Mouse (Mus musculus) embryonic facial prominence, embryonic 12.5 days (tissue): ENCODE measurements around the gene Rab3c. TPM values are rescaled to one million over a fixed set of nuclear protein-coding genes. Genes with fewer than 3 reads are reported as not detected.

ENCODE experiments used
- ATAC-seq: fragments of 200-750 bp; cut with Nextera tagmentation; 2 replicates; pipeline ENCODE4 v1.8.0; 2017; ENCODE audit not compliant: insufficient number of reproducible peaks, insufficient read depth, low FRiP score, low TSS enrichment
- H3K27ac ChIP-seq: fragments of 300-500 bp; sonication (generic); 2 replicates; pipeline ENCODE4 v1.5.1; 2016; ENCODE audit warnings: mild to moderate bottlenecking
- H3K27me3 ChIP-seq: fragments of 300-500 bp; sonication (generic); 2 replicates; pipeline ENCODE4 v1.6.1; 2016; ENCODE audit warnings: mild to moderate bottlenecking, moderate library complexity
- H3K36me3 ChIP-seq: fragments of 300-500 bp; sonication (generic); 2 replicates; pipeline ENCODE4 v1.6.1; 2016; ENCODE audit warnings: mild to moderate bottlenecking
- H3K4me1 ChIP-seq: fragments of 300-500 bp; sonication (generic); 2 replicates; pipeline ENCODE4 v1.6.1; 2016
- H3K4me2 ChIP-seq: fragments of 300-500 bp; sonication (generic); replicated peaks from 2 replicates; pipeline ENCODE4 v1.6.1; 2016; ENCODE audit warnings: mild to moderate bottlenecking, moderate library complexity
- H3K4me3 ChIP-seq: fragments of 300-500 bp; sonication (generic); 2 replicates; pipeline ENCODE4 v1.5.1; 2016; ENCODE audit warnings: mild to moderate bottlenecking
- H3K9ac ChIP-seq: fragments of 300-500 bp; sonication (generic); 2 replicates; pipeline ENCODE4 v1.6.1; 2016; ENCODE audit warnings: mild to moderate bottlenecking, moderate library complexity
- H3K9me3 ChIP-seq: fragments of 300-500 bp; sonication (generic); 2 replicates; pipeline ENCODE4 v1.6.1; 2016; ENCODE audit warnings: mild to moderate bottlenecking, moderate library complexity
- WGBS: fragments of 180-500 bp; shearing (Covaris S2); methylation state at CpG from one replicate; pipeline ENCODE4 v1.1.7; 2016; 5-methylcytosine and 5-hydroxymethylcytosine counted together
- polyA plus RNA-seq: library from polyadenylated mRNA; unstranded; fragments of >200 nt; fragmentation: Nextera tagmentation; extraction: Ambion mirVana; gene quantifications from 2 replicates; pipeline ENCODE4 v1.2.1, GENCODE M21; 2016

The Rab3c gene
- polyA plus RNA-seq, 1 experiment from 2014 or later: 4.0 TPM

GRCm38 (mm10) chr13:110010876-110011275 lies 269.9 kb downstream of the Rab3c start:
- Histone ChIP-seq H3K27ac (no peak overlapping the region), H3K27me3 (peaks cover 4% of the 10 kb centered on the region; the same call in 1 of the 2 replicates), H3K4me3 (no peak overlapping the region), H3K9ac (no peak overlapping the region), H3K9me3 (no peaks in the 10 kb centered on the region), H3K4me2 (no peak overlapping the region), H3K4me1 (no peaks in the 10 kb centered on the region), H3K36me3 (no peaks in the 10 kb centered on the region)
- no peak for ATAC-seq
- 73% methylated on average over 6 of the region's 6 CpGs for WGBS

- H3K4me2 ChIP-seq: no peak overlapping the region
- no peaks in the 10 kb centered on the region for H3K4me1 ChIP-seq
- ATAC-seq: no peak
- no peak overlapping the region for H3K4me3 ChIP-seq
- no peak overlapping the region for H3K27ac ChIP-seq
- H3K36me3 ChIP-seq: no peaks in the 10 kb centered on the region
- H3K27me3 ChIP-seq: peaks cover 5% of the 10 kb centered on the region; the same call in 1 of the 2 replicates
- WGBS: 70% methylated on average over 8 of the region's 8 CpGs
- H3K9me3 ChIP-seq: no peaks in the 10 kb centered on the region
- no peak overlapping the region for H3K9ac ChIP-seq
These were observed 272.3 kb downstream of the Rab3c start for GRCm38 (mm10) chr13:110008539-110008938.

GRCm38 (mm10) chr13:110006106-110006781 lies 274.6 kb downstream of the Rab3c start:
- no peak overlapping the region for H3K27ac ChIP-seq

More at GRCm38 (mm10) chr13:110006106-110006781, 274.6 kb downstream of the Rab3c start:
- ATAC-seq: no peak
- Histone ChIP-seq H3K9ac (no peak overlapping the region), H3K4me3 (no peak overlapping the region), H3K4me2 (no peak overlapping the region), H3K4me1 (no peaks in the 10 kb centered on the region), H3K36me3 (no peaks in the 10 kb centered on the region), H3K27me3 (0 out of 2 replicates have a peak, but pooled peaks cover 5% of the 10 kb centered on the region), H3K9me3 (no peaks in the 10 kb centered on the region)
- 48% methylated on average over 21 of the region's 21 CpGs for WGBS

Other genes with a start within 250 kb of the Rab3c start
- 0.15 and 0.25 TPM in 2 replicates for gene Gapt, start 76.2 kb upstream of the Rab3c start, polyA plus RNA-seq
- gene Plk2, start 114.0 kb upstream of the Rab3c start, polyA plus RNA-seq: 201 and 223 TPM in 2 replicates